Mouse (Mus musculus): ENCODE measurements around the gene St6galnac3.

St6galnac3 gene

GRCm38 (mm10) chr3:153733364-153734159, 8.6 kb upstream of the St6galnac3 start:
- no peak for DNase-seq

GRCm38 (mm10) chr3:153732749-153733148, 7.8 kb upstream of the St6galnac3 start:
- DNase-seq, result no peak

GRCm38 (mm10) chr3:153732035-153732434, 7.1 kb upstream of the St6galnac3 start:
- DNase-seq, result no peak

- no peak for DNase-seq
Measured at GRCm38 (mm10) chr3:153728577-153728976, 3.6 kb upstream of the St6galnac3 start.

GRCm38 (mm10) chr3:153723467-153724079, 1.4 kb downstream of the St6galnac3 start:
- DNase-seq, result no peak

- no peak for DNase-seq
Measured at GRCm38 (mm10) chr3:153721525-153721924, 3.4 kb downstream of the St6galnac3 start.

- no peak for DNase-seq
Measured at GRCm38 (mm10) chr3:153720922-153721321, 4.1 kb downstream of the St6galnac3 start.

- no peak for DNase-seq
Measured at GRCm38 (mm10) chr3:153720296-153720695, 4.7 kb downstream of the St6galnac3 start.

- DNase-seq, result no peak
Measured at GRCm38 (mm10) chr3:153719256-153719970, 5.6 kb downstream of the St6galnac3 start.

- no peak for DNase-seq
Measured at GRCm38 (mm10) chr3:153718724-153719123, 6.2 kb downstream of the St6galnac3 start.

- DNase-seq, result no peak
Measured at GRCm38 (mm10) chr3:153717742-153718141, 7.2 kb downstream of the St6galnac3 start.

GRCm38 (mm10) chr3:153715646-153716045, 9.3 kb downstream of the St6galnac3 start:
- no peak for DNase-seq

GRCm38 (mm10) chr3:153710545-153710944, 14.4 kb downstream of the St6galnac3 start:
- DNase-seq, result no peak

GRCm38 (mm10) chr3:153707687-153708086, 17.3 kb downstream of the St6galnac3 start:
- no peak for DNase-seq

- DNase-seq, result no peak
Measured at GRCm38 (mm10) chr3:153706901-153707300, 18.1 kb downstream of the St6galnac3 start.

- DNase-seq, result no peak
Measured at GRCm38 (mm10) chr3:153701752-153702740, 22.9 kb downstream of the St6galnac3 start.

GRCm38 (mm10) chr3:153701172-153701571, 23.8 kb downstream of the St6galnac3 start:
- DNase-seq, result no peak

GRCm38 (mm10) chr3:153699086-153699485, 25.9 kb downstream of the St6galnac3 start:
- no peak for DNase-seq

GRCm38 (mm10) chr3:153692978-153693377, 32.0 kb downstream of the St6galnac3 start:
- no peak for DNase-seq

GRCm38 (mm10) chr3:153692206-153692813, 32.7 kb downstream of the St6galnac3 start:
- DNase-seq, result no peak

GRCm38 (mm10) chr3:153691537-153691936, 33.4 kb downstream of the St6galnac3 start:
- DNase-seq, result no peak

GRCm38 (mm10) chr3:153690553-153690952, 34.4 kb downstream of the St6galnac3 start:
- no peak for DNase-seq

All from cerebellum, adult 11 months (tissue).